Mouse (Mus musculus) forebrain, embryonic 15.5 days (tissue): ENCODE measurements around the gene Coq8a. TPM values are rescaled to one million over a fixed set of nuclear protein-coding genes. Genes with fewer than 3 reads are reported as not detected.
A peak's percentile ranks its signal among the peaks of the same experiment; 100 is the strongest.

Experiments
- ATAC-seq: fragments of 200-750 bp; cut with Nextera tagmentation; replicated peaks from 2 replicates; pipeline ENCODE4 v1.8.0; 2017; ENCODE audit warnings: mild to moderate bottlenecking, moderate TSS enrichment, moderate library complexity
- H3K27ac ChIP-seq: fragments of 300-500 bp; sonication (generic); replicated peaks from 2 replicates; pipeline ENCODE4 v1.5.1; 2015; ENCODE audit warnings: mild to moderate bottlenecking, inconsistent platforms
- H3K27me3 ChIP-seq: fragments of 300-500 bp; sonication (generic); 2 replicates; pipeline ENCODE4 v1.6.1; 2015; ENCODE audit warnings: inconsistent platforms
- H3K36me3 ChIP-seq: fragments of 300-500 bp; sonication (generic); 2 replicates; pipeline ENCODE4 v1.6.1; 2015; ENCODE audit warnings: mild to moderate bottlenecking, inconsistent platforms
- H3K4me1 ChIP-seq: fragments of 300-500 bp; sonication (generic); 2 replicates; pipeline ENCODE4 v1.6.1; 2015; ENCODE audit warnings: inconsistent platforms
- H3K4me2 ChIP-seq: fragments of 300-500 bp; sonication (generic); replicated peaks from 2 replicates; pipeline ENCODE4 v1.6.1; 2015; ENCODE audit warnings: mild to moderate bottlenecking, inconsistent platforms
- H3K4me3 ChIP-seq: fragments of 300-500 bp; sonication (generic); 2 replicates; pipeline ENCODE4 v1.5.1; 2015; ENCODE audit warnings: mild to moderate bottlenecking, inconsistent platforms
- H3K9ac ChIP-seq: fragments of 300-500 bp; sonication (generic); replicated peaks from 2 replicates; pipeline ENCODE4 v1.6.1; 2015; ENCODE audit warnings: mild to moderate bottlenecking, inconsistent platforms
- H3K9me3 ChIP-seq: fragments of 300-500 bp; sonication (generic); 2 replicates; pipeline ENCODE4 v1.6.1; 2016; ENCODE audit warnings: inconsistent platforms
- WGBS: fragments of 180-500 bp; shearing (Covaris S2); methylation state at CpG from one replicate; pipeline ENCODE4 v1.1.7; 2015; ENCODE audit warnings: mixed read lengths; 5-methylcytosine and 5-hydroxymethylcytosine counted together
- polyA plus RNA-seq: library from polyadenylated mRNA; unstranded; fragments of >200 nt; fragmentation: Nextera tagmentation; extraction: Ambion mirVana; gene quantifications from 2 replicates; pipeline ENCODE4 v1.2.1, GENCODE M21; 2015

Coq8a gene
- 4.5 and 4.6 TPM in 2 replicates for polyA plus RNA-seq

DNA sequence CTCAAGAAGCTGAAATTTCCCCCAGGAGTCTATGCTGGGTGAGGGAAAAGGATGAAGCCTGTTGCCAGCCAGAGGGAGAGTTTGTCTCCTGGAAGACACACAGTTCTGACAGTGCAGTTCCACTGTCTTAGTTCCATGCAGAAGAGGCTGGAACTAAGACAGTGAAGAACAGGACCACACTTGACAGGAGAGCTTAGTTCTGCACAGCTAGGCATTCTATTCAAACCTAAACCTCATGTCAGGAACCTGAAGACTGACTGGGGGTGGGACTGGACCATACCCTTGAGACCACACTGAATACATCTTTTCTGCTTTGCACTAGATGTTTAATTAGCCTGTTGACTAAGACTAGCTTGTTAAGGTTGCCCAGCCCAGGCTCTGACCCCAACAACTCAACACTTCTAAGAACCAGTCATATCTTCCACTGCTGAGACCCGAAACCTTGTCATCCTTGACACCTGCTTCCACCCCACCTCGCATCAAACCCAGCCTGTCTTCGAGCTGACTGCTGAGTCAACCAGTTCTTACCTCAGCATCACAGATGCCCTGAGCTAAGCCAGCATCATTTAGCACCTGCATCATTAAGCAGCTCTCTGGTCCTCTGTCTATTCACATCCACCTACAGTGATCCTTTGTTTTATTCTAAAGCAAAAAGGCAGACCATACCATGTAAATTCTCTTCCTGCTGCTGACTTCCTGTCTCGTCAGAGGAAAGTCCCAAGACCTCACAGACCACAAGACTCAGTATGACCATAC, at the start of gene Coq8a:
Gene Coq8a (minus strand): TSS at position 644 of the 756 bp plus-strand sequence.
- ATAC-seq, result no peak
- no peak within 1 kb of the TSS for H3K4me3 ChIP-seq
- 0 out of 2 replicates have a peak, but pooled peaks cover 6% of the 10 kb centered on the region for H3K27me3 ChIP-seq
- H3K9ac ChIP-seq, result no peak within 1 kb of the TSS
- H3K36me3 ChIP-seq, result no peaks in the 10 kb centered on the region
- no peak within 1 kb of the TSS for H3K27ac ChIP-seq
- peaks cover 14% of the 10 kb centered on the region for H3K4me1 ChIP-seq
- no peak within 1 kb of the TSS for H3K4me2 ChIP-seq
- WGBS, result 76% methylated on average over 4 of the region's 4 CpGs
- no peaks in the 10 kb centered on the region for H3K9me3 ChIP-seq

DNA sequence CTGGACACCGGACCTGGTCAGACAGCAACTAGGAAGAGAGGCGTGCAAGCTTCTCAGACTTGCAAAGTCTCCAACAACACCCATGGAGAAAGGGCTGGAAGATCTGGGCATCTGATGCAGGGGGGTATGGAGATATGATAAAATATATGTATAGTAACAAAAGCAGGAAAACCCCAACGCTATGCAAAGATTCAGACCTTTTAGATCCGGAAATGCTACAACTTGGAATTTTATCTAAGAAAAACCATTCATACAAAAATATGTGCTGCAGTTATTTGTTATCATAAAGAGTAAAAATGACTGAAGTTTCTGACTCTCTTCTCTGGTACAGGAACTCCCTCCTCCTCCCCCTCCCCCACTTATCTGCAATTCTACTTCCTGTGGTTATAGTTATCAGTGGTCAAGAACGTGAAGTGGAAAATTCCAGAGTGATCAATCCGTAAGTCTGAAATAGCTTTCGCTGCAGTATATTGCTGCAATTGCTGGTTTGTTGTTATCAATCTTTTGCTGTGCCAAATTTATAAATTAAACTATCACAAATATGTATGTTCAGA, 49.3 kb upstream of the Coq8a start:
- H3K27me3 ChIP-seq, result no peaks in the 10 kb centered on the region
- no peaks in the 10 kb centered on the region for H3K36me3 ChIP-seq
- H3K4me1 ChIP-seq, result peaks cover 8% of the 10 kb centered on the region
- 93% methylated on average over 7 of the region's 7 CpGs for WGBS
- H3K9me3 ChIP-seq, result no peaks in the 10 kb centered on the region
- H3K27ac ChIP-seq, result no peak overlapping the region
- H3K9ac ChIP-seq, result no peak overlapping the region
- H3K4me3 ChIP-seq, result no peak overlapping the region
- ATAC-seq, result no peak
- H3K4me2 ChIP-seq, result no peak overlapping the region

DNA sequence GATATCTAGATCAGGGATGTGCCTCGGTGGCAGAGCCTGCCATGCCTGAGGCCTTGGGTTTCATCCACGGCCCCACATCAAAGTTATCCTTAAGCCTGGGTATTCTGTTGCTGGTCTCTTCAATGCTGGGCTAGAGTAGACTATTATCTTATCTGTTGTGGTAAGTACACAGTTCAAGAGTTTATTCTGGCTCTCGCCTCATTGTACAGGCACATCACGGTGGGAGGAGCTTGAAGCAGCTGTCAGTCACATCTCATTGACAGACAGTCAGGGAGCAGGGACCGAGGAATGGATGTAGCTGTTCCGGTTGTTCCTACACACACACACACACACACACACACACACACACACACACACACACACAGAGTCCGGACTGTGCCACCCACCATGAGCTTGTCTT, 48.5 kb upstream of the Coq8a start:
- Histone ChIP-seq H3K27ac (no peak overlapping the region), H3K9me3 (no peaks in the 10 kb centered on the region), H3K4me2 (no peak overlapping the region), H3K4me1 (peaks cover 8% of the 10 kb centered on the region), H3K4me3 (no peak overlapping the region), H3K27me3 (no peaks in the 10 kb centered on the region), H3K9ac (no peak overlapping the region), H3K36me3 (no peaks in the 10 kb centered on the region)
- 86% methylated on average over 7 of the region's 7 CpGs for WGBS
- ATAC-seq, result no peak

DNA sequence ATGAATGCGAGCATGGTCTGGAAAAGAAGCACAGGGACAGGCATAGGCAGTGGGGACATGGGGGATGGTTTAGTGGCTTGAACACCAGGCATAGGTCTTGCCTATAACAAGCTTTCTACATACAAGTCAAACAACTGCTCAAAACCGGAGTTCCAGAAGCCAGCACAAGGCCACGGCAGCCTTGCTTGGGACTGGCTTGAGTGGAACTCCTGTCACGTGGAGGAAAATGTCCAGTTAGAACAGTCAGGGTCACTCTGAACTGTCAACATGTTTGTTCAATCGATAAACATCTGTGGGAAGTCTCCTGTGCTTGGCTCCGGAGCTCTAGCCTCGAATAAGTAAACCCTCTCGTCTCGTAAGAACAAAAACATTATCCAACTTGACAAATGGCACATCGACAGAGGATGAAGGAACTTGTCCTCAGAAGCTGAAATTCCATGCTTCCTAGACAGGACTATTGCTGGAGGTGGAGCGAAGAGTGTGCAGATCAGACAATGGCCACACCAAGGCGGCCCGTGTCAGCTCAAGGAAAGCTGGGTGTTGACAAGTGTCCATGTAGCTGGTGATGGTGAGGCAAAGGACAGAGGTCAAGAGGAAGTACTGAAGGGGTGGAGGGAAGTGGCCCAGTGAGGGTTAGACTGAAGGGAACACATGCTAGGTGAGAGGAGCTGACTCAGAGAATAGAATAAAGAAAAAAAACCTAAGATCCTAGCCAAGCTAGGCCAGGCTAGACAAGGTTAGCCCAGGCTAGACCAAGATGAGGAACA, 46.5 kb upstream of the Coq8a start:
- 92% methylated on average over 13 of the region's 13 CpGs for WGBS
- ATAC-seq, result no peak
- H3K36me3 ChIP-seq, result no peaks in the 10 kb centered on the region

DNA sequence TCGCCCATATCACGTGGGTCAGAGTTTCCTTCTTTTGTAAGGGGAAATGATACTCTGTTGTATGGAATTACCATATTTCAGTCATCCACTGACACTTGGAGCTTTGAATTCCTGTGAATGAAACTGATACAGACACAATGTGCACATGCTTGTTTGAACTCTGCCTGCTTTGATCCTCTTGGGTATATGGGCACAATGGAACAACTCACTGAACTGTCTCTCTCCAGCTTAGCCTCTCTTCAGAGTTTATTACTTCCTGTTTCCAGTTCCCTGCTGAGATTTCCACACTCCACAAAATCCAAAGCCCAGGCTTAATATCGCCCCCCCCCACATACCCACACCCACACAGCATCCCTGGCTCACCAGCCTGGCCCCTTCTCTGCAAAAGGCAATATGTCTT, 32.3 kb upstream of the Coq8a start:
- no peak for ATAC-seq
- no peaks in the 10 kb centered on the region for H3K36me3 ChIP-seq
- no peak overlapping the region for H3K4me2 ChIP-seq
- H3K9ac ChIP-seq, result no peak overlapping the region
- H3K4me3 ChIP-seq, result no peak overlapping the region
- no peaks in the 10 kb centered on the region for H3K4me1 ChIP-seq
- no peaks in the 10 kb centered on the region for H3K27me3 ChIP-seq
- H3K9me3 ChIP-seq, result peaks cover 4% of the 10 kb centered on the region; the same call in 1 of the 2 replicates
- no peak overlapping the region for H3K27ac ChIP-seq
- 74% methylated on average over 3 of the region's 3 CpGs for WGBS

More for the DNA sequence above, 46.5 kb upstream of the Coq8a start:
- Histone ChIP-seq H3K4me1 (peaks cover 8% of the 10 kb centered on the region), H3K27me3 (no peaks in the 10 kb centered on the region), H3K9me3 (no peaks in the 10 kb centered on the region), H3K9ac (no peak overlapping the region), H3K4me2 (no peak overlapping the region), H3K27ac (no peak overlapping the region), H3K4me3 (no peak overlapping the region)

DNA sequence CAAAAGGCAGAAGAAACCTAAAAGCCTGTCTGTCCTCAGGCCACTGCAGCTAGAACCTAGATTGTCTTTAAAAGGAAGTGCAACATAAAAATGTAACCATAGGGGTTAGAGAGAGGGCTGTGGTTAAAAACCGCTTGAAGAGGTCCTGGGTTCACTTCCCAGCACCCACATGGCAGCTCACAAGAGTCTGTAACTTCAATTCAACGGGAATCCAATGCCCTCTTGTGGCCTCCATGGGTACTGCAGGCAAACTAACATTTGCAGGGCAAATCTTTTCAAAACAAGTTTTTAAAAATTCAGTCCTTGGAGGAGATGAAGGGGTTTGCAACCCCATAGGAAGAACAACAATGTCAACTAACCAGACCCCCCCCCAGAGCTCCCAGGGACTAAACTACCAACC, 31.2 kb upstream of the Coq8a start:
- Histone ChIP-seq H3K27me3 (no peaks in the 10 kb centered on the region), H3K4me3 (no peak overlapping the region), H3K36me3 (no peaks in the 10 kb centered on the region), H3K4me2 (no peak overlapping the region), H3K9me3 (peaks cover 4% of the 10 kb centered on the region; the same call in 1 of the 2 replicates), H3K9ac (no peak overlapping the region), H3K4me1 (peaks cover 8% of the 10 kb centered on the region; the same call in 1 of the 2 replicates), H3K27ac (no peak overlapping the region)
- no peak for ATAC-seq
- WGBS, result 21% methylated on average over 2 of the region's 2 CpGs

DNA sequence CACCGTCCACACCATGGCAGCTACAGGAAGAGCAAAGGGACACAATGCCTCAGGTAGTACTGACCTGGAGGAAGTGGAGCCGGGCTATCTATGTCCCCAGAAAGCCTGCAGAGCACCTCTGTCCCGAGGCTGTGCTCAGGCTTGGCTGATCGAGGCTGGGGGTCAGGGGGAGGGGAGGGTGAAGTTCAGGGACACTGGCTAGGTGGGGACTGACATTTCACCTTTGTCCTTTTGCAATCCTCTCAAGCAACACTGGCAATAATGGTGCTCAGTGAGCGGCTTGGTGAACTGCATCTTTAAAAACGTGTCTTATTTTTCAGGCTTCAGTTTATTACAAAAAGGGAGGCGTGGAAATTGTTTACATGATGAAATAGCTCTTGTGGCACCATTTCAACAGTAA, 30.5 kb upstream of the Coq8a start:
- no peak for ATAC-seq
- 90% methylated on average over 7 of the region's 7 CpGs for WGBS
- H3K9ac ChIP-seq, result no peak overlapping the region

DNA sequence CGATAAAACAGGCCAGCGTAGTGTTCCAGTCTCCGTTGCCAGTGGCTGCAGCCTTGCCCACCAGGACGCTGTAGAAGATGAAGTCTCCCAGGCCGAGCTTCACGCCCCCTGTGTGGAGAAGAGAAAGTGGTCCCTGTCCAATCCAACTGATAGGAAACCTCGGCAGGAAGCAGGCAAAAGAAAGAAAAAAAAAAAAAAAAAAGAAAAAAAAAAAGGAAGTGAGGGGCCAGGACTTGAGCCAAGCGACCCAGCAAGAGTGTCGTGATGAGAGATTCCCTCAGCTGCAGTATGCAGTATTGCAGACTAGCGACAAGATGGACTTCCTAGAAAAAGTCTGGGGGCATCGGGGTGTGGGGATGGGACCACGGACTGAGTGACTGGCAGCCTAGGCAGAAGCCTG, 29.5 kb upstream of the Coq8a start:
- Histone ChIP-seq H3K9me3 (peaks cover 4% of the 10 kb centered on the region; the same call in 1 of the 2 replicates), H3K9ac (no peak overlapping the region), H3K27me3 (no peaks in the 10 kb centered on the region), H3K36me3 (no peaks in the 10 kb centered on the region), H3K4me2 (no peak overlapping the region), H3K27ac (no peak overlapping the region), H3K4me1 (peaks cover 9% of the 10 kb centered on the region; the same call in 1 of the 2 replicates), H3K4me3 (no peak overlapping the region)
- 88% methylated on average over 12 of the region's 12 CpGs for WGBS
- ATAC-seq, result no peak

More for the DNA sequence above, 30.5 kb upstream of the Coq8a start:
- Histone ChIP-seq H3K36me3 (no peaks in the 10 kb centered on the region), H3K4me3 (no peak overlapping the region), H3K27ac (no peak overlapping the region), H3K27me3 (no peaks in the 10 kb centered on the region), H3K4me1 (peaks cover 9% of the 10 kb centered on the region; the same call in 1 of the 2 replicates), H3K9me3 (peaks cover 4% of the 10 kb centered on the region; the same call in 1 of the 2 replicates), H3K4me2 (no peak overlapping the region)

DNA sequence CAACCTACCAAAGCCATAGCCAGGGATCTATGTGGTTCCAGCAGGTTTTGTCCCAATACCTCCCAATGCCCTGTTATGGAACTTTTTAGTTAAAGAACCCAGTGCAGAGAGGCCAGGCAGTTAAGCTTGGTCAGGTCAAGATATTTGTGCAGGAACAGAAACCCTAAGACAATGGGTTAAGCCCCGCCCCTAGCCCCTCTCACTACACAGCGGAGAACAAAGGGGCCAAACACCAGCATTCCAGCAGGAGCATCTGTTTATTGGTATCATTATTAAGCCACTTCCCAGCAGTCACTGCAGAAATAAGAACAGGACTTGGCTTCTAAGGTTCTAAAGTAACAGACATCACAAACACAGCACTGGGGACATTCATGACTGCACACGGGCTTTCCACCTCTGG, 27.4 kb upstream of the Coq8a start:
- Histone ChIP-seq H3K4me1 (peaks cover 9% of the 10 kb centered on the region; the same call in 1 of the 2 replicates), H3K27ac (no peak overlapping the region), H3K4me2 (peak overlapping the region; percentile 82; the same call in 1 of the 2 replicates), H3K36me3 (no peaks in the 10 kb centered on the region), H3K27me3 (no peaks in the 10 kb centered on the region), H3K9me3 (peaks cover 4% of the 10 kb centered on the region; the same call in 1 of the 2 replicates), H3K9ac (no peak overlapping the region), H3K4me3 (no peak overlapping the region)
- ATAC-seq, result no peak
- 76% methylated on average over 3 of the region's 3 CpGs for WGBS

DNA sequence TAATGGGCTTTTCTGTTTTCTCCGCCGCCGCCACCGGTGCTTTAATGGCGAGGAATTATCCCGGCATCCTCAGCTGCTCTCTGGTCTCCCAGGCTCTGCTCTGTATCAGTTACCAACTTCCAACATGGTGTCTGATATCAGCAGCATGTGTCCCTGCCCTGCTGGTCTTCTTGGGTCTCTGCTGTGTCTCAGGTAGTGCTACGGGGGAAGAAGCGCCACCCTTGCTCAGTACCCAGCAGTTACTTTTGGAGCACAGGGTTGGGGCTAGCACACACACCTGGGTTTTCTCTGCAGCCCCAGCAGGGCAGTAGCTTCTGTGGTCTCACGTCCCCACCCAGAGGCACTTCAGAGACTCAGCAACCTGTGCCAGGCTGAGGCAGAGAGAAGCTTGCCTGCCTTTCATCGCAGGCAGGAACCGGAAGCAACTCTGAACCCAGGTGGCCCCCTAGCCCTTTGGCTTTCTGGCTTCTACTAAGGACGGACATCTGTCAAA, 26.9 kb upstream of the Coq8a start:
- Histone ChIP-seq H3K27ac (no peak overlapping the region), H3K4me1 (peaks cover 9% of the 10 kb centered on the region; the same call in 1 of the 2 replicates), H3K4me2 (peak overlapping the region; percentile 82), H3K36me3 (no peaks in the 10 kb centered on the region), H3K4me3 (peak overlapping the region; percentile 46), H3K9me3 (peaks cover 4% of the 10 kb centered on the region; the same call in 1 of the 2 replicates), H3K27me3 (no peaks in the 10 kb centered on the region), H3K9ac (peak overlapping the region; percentile 32)
- WGBS, result 12% methylated on average over 12 of the region's 12 CpGs
- ATAC-seq, result peak; percentile 72

DNA sequence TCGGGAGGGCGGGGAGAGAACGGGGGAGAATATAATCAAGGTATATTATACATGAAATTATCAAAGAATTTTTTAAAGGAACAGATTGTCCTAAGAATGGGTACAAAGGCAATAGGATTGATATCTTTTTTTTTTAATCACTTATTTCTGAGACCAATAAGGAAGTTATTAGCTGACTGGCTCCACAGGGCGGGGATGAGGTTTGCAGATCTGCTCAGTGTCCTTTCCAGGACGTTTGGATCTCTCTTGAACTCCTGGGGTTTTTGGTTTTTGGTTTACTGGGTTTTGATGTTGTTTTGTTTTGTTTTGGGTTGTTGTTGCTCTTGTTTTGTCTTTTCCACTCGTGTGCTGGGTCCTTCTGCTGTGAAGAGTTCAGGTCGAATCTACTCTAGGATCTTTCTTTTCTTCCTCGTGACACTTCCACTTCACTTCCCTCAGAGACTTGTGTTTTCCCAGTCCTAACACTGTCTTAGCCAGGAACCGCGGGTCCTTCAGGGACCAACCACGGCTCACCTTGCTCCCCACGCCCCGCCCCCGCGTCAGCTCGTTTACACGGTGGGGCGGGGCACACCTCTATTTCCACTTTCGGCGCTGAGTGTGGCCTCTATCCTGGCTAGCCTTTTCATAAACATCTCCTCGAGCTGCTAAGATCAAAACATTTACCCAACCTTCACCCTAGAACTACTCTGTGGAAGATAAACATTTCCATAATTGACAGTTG, 26.3 kb upstream of the Coq8a start:
- peak overlapping the region; percentile 82 for H3K4me2 ChIP-seq
- H3K9ac ChIP-seq, result peak overlapping the region; percentile 32
- peak overlapping the region; percentile 46 for H3K4me3 ChIP-seq
- peaks cover 4% of the 10 kb centered on the region; the same call in 1 of the 2 replicates for H3K9me3 ChIP-seq
- peaks cover 9% of the 10 kb centered on the region; the same call in 1 of the 2 replicates for H3K4me1 ChIP-seq
- no peak overlapping the region for H3K27ac ChIP-seq
- H3K36me3 ChIP-seq, result no peaks in the 10 kb centered on the region
- ATAC-seq, result peak; percentile 84
- no peaks in the 10 kb centered on the region for H3K27me3 ChIP-seq
- WGBS, result 14% methylated on average over 21 of the region's 21 CpGs
